Mouse (Mus musculus): ENCODE measurements around the gene Agtpbp1. TPM values are rescaled to one million over a fixed set of nuclear protein-coding genes. Genes with fewer than 3 reads are reported as not detected.

The Agtpbp1 gene
- total RNA-seq, 2 experiments from 2014 or later = 353 to 356 TPM

DNA sequence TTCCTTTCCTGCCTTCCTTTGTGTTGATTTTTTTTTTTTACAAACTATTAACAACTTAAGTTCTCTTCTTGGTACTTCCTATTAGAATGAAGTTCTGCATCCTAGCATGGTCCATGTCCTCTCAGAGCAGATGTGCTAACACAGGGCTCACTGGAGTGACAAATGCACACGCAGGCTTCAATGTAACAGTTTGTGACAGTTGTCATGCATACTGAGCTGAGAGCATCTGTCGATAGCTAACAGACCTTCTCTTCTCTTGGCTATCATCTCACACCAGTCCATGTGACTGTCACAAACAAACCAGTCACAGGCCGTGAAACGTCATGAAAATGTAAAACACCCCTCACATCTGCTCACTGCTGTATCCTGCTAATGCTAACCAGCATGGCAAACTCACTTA lies 50.7 kb downstream of the Agtpbp1 start:
- DNase-seq (ENCODE audit: low spot score in 2 of 2) = no peak

DNA sequence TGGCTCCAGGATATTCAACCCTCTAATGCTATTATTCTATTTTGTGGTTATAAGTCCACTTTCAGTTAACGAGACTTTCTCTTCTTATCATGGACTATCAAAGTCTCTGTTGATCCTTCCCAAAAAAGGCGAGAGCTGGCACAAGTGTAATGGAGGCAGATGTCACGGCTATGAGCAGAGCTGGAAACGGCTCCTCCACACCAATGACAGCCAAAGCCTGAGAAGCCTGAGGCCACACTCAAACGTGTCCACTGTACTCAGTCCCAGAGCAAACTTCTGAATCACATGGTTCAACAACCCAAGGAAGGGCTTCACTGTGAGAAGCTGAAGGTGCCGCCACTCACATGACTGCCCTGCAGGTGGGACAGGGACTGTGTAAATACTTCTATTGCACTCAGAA lies 51.7 kb downstream of the Agtpbp1 start:
- no peak for DNase-seq (ENCODE audit: low spot score in 2 of 2)

DNA sequence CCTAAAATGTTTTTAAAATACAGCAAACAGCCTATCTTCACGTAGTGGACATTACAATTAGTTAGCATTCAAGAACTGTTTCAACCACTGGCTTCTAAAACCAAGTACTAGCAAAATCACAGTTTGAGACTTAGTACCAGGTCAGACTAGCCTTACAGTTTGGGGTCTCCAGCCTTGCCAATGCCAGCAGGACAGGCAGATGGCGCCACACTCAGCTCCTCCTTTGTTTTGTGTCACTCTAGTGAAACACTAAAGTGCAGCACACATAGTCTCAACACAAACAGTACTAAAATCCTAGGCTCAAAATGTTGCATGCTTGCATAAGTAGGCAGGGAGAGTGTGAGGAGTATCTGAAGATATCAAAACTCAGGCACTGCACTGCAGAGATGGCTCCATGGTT lies 53.8 kb downstream of the Agtpbp1 start:
- no peak for DNase-seq (ENCODE audit: low spot score in 2 of 2)

DNA sequence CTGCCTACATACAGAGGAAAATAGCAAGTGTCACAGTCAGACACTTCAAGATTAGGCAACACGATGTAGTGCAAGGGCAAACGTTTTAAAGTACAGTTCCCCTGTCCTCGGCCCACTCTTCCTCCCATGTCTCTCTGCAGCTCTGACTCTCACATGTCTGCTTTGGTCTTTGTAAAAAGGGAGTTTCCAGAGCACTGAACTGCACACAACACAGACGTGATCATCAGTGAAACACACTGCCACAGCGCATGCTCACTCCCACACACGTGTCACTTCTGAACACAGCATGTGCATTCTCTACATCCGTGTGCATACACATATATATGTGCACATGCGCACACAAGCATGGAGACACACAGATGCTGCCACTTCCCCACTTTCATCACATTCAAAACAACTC lies 54.5 kb downstream of the Agtpbp1 start:
- DNase-seq (ENCODE audit: low spot score in 2 of 2) = no peak

DNA sequence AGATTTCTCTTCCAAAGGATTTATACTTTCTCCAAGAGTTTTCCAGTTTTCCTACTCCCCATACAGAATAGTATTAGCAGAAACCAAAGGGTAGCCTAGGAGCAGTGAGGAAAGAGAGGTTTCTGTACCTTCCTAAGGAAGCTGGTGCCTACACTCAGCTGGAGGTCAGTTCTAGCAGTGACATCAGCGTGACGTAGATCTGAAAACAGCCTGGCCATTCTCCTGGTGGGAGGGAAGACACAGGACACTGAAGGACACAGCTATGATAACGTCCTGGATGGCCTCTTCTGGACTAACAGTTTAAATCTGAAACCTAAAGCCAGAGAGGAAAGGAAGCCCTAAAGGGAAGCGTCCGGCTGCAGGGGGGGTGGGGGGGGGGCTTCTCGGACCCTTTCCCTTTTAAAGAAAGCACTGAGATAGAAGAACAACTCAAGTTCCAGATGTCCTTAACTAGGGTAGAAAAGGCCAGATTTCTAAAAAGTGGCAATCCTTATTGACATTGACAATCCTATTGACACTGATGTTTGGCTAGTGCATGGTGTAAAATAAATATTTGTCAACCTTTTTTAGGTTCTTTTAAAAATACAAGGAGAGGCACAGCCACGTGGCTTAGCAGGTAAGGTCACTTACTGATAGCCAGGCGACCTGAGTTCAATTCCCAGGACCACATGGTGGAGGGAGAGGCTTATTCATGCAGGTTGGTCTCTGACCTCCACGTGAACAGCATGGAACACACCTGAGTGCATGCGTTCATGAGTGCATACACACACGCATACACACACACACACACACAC lies 63.6 kb downstream of the Agtpbp1 start:
- no peak for DNase-seq (ENCODE audit: low spot score in 2 of 2)

DNA sequence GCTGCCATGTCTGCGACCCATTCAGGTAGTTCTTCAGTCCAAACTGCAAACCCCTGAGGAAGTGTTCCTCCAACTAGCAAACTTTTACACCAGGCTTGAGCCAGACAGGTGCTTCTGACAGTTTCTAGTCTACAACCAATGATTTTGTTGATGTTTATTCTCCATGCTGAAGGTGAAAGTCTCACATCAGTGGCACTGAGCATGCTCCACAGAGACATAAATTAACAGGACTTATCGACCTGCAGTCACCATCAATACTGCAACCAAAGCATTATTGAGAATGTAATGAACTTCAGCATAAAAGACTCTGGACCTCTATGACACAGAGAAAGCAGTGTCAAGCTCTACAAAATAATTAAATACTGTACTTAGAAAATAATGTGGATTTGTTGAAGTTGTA lies 64.2 kb downstream of the Agtpbp1 start:
- no peak for DNase-seq (ENCODE audit: low spot score in 2 of 2)

DNA sequence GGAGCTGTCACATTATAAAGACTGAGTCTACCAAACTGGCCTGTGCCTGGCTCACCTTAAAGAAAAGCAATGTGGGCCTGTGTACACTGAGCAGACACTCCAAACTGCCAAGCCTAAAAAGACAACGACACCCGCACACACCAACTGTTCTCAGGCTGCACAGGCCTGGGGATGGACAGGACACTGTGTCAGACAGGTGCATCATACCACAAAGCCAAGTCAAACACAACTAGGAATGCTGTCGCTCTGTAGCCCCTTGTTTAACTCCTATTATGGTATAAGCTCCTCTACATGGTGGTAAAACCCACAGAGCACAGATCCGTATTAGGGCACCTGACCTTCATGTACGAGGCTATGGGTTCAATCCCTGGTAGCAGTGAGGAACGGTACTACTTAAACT lies 65.5 kb downstream of the Agtpbp1 start:
- DNase-seq (ENCODE audit: low spot score in 2 of 2) = no peak

DNA sequence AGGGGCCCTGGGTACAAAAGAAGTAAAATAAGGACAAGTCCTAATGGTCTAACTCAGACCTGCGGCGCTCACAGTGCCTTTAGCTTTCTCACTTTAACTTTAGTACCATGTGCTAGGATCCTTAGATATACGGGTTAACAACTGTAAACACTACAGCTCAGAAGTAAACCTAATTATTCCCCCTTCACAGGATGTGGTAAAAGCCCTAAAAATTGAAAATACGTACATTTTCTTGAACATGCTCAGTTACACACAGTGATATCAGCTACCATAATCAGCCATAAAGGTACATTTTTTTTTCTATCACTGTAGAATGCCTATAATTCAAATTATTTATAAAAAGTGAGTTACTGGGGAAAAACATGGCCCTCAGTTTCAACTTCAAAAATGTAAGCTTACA lies 67.0 kb downstream of the Agtpbp1 start:
- DNase-seq (ENCODE audit: low spot score in 2 of 2) = no peak

DNA sequence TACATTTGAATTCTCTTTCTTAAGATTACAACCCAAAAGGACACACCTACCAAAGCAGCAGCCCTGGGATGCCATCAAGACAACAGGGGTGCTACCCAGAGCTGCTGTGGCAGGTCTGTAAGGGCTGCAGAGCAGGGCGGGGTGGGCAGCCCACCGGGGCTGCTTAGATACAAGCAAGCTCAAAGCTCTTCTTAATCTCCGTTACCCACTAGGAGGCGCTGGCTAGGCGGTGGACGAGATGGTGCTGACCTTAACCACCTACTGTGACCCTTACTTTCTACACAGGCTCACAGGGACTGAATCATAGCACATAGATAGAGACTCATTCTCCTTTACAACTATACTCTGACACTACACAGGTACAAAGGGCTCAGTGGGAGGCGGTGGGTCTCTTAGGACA lies 70.0 kb downstream of the Agtpbp1 start:
- DNase-seq (ENCODE audit: low spot score in 2 of 2) = no peak

DNA sequence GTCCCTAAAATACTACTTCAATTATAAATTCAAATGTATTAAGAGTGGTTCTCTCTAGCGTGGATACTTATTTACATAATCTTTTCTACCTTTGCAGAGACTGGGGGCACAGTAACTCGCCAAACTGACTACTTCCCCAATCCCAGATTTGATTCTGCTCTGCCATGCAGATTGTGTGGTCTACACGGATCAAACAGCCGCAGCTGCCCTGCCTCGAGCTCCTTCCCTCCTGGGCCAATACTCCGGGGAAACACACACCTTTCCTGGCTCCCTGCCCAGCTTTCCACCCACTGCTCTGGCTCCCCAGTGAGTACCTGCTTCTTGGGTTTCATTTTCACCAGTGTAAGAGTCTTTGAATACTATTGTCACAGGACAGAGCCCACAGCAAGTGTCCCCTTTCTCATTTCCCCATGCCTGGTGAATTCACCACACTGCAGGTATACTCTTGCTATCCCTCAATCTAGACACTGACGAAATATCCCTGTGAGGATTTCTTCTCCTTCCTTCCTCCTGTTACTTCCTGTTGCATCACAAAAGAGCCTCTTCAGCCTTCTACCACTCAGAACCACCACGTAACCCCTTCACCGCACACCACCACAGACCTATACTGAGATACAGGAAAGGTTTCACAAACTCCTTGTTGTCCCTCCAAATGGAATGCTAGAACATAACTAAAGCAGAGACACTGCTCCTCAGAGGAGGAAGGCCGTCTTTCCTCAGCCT lies 75.2 kb downstream of the Agtpbp1 start:
- no peak for DNase-seq (ENCODE audit: low spot score in 2 of 2)

DNA sequence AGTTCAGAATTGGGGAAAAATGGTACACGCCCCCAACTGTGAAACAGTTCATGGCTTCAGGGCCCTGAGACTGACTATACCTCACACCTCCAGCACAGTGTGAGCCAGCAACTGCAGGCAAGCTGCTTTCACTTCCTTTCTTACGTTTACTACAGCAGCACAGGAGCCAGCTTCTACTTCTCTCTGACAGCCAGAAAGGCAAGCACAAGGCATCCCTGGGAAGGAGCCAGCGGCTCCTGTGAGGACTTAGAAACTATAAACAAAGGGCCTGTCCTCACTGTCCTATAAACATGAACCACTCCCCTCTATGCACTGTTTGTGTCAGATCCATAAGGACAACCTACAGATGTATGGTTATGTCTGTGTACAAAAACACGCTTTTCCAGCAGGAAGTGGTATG lies 76.4 kb downstream of the Agtpbp1 start:
- no peak for DNase-seq (ENCODE audit: low spot score in 2 of 2)

DNA sequence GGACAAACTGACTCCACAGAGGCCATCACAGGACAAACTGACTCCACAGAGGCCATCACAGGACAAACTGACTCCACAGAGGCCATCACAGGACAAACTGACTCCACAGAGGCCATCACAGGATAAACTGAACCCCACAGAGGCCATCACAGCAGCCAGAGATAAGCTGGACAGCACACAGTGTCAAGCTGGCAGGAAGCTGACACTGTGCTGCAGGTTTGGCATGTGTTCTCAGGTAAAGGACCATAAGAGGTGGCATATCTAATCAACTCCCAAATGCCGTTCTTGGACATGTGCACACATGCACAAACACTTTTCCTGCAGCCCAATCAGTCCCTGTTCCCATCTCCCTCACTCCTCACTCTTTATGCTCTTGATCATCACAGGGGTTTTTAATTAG lies 78.6 kb downstream of the Agtpbp1 start:
- DNase-seq (ENCODE audit: low spot score in 2 of 2) = no peak

DNA sequence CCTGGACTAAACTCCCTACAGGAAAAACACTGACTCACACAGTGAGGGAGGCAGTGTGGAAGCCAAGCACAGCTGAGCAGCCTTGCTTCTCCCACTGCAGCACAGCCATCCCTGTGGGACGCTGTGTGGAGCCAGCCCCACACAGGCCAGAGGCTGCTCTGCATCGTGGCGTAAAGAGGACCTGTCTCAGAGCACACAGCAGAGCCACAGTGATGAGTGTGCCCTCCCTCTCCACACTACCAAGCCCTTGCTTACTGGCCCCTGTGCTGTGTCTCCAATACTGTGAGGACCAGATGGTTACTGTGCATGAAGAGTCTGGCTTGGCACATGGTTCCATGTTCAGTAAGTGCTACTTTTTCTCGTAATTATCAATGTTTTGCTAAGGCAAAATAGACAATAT lies 79.2 kb downstream of the Agtpbp1 start:
- DNase-seq (ENCODE audit: low spot score in 2 of 2) = peak; percentile 50 to 78

DNA sequence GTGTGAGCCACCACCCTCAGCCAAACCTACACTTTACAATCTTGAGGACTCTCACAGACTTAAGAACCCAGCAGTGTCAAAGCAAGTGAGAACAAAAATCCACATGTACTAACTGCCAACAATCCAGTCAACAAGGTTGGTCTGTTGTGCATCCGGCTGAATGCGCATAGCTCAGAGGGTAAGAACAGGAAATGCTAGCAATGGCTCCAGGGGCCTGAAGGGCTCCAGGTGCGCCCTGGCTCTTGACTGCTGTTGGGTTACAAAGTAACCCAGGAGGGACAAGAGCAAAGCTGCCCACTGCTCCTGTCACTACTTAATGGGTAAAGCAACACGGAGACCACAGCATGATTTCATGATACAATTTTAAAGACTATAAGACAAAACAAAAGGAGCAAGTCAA lies 81.4 kb downstream of the Agtpbp1 start:
- no peak for DNase-seq (ENCODE audit: low spot score in 2 of 2)

DNA sequence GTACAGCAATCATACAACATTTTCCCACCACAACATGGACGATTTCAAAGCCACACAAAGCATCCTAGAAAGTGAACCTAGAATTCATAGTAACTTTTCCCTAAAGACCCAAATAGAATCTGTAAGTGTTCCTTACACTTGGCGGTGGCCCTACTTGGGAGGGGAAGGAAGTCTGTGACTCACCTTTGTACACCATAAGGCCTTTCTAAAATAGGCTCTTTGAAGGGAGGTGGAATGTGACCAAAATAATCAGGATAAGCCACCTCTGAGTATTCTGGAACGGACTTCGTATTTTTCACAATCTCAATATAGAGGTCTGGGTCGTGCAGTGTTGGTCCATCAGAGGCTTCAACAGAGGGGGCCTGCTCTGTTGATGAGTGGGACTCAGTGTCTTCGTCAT lies 85.2 kb downstream of the Agtpbp1 start:
- DNase-seq (ENCODE audit: low spot score in 2 of 2) = no peak

DNA sequence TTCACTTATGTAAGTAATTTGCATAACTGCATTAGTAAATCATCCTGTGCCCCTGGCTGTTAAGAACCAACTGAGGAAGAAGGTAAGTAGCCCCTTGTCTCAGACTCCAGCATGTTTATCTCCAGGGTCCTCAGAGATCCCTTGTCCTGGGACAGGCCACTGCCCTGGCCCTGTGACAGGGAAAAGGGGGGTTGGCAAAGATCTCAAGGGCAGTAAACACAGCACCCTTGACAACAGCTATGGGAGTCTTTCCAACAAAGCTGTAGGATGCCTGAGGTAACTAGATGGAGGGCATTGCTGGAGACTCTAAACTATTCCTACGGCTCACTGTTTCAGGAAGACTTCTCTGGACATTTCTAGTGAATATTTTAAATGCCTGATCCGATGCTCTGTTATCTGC lies 85.7 kb downstream of the Agtpbp1 start:
- no peak for DNase-seq (ENCODE audit: low spot score in 2 of 2)

DNA sequence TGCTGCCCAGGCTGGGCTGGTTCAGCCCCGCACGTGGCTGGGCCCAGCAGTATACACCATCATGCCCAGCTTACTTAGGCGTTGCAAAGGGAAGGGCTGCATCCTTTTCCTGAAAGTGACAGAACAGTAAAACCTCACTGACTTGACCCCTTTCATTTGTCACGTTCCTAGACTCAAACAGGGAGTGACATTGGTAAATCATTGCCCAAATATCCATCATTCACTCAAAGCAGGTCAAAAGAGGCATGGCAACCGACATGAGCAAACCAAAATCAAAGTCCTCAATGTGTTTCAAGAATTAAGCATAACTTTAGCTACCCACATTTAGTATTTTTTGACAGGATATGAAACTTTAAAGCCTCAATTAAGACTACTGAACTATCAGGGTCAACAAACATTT lies 86.8 kb downstream of the Agtpbp1 start:
- DNase-seq (ENCODE audit: low spot score in 2 of 2) = no peak

DNA sequence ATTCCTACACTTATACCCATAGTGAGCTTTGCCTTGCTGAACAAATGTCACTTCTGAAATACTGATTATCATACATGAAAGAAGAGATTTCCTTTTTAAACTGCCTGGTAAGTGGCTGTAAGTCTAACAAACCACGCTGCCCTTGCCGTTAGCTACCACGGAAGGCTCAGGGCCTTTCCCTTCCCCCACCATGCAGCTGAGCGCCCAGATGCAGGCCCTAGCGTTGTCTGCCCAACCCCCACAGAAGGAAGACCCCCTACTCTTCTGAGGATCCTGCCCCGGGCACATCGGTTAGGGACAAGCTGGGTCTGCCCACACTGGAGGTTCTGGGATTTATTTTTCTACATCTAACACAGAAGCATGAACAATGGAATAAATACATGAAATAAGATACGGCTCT lies 89.2 kb downstream of the Agtpbp1 start:
- no peak for DNase-seq (ENCODE audit: low spot score in 2 of 2)

DNA sequence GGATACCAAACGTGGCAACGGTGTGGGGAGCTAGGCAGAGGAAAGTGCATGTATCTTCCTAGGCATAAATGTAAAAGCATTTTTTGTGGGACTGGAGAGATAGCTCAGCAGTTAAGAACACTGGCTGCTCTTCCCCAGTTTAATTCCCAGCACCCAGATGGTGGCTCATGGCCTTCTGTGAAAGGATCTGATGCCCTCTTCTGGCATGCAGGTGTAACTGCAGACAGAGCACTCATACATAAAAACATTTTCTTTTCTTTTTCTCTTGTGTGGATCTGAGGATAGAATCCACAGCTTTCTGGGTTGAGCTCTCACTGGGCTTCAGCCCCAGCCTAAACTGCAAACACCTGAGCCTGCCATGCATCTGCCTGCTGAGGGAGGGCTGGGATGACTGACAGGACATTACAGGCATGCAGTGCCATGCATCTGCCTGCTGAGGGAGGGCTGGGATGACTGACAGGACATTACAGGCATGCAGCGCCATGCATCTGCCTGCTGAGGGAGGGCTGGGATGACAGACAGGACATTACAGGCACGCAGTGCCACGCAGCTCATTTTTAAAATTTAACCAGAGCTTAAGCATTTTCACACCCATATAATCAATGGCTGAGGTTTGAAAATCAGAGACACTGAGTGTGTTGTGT lies 90.3 kb downstream of the Agtpbp1 start:
- DNase-seq (ENCODE audit: low spot score in 2 of 2) = no peak

DNA sequence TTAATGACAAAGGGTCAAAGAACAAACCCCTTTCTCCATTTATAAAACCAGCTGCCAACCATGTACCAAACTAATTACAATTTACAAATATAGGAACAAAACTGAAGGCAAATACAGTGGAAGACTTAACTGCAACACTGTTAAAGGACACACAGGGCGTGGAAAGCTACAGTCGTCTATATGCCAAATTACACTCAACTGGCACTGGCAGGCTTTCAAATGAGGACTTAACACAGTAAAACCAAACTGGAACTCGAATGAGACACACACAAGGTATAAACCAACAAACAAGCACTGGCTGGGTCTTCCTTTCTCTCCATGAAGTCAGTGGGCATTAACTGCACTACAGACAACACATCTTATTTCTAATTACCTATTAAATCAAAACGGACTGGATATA lies 94.3 kb downstream of the Agtpbp1 start:
- no peak for DNase-seq (ENCODE audit: low spot score in 2 of 2)

DNA sequence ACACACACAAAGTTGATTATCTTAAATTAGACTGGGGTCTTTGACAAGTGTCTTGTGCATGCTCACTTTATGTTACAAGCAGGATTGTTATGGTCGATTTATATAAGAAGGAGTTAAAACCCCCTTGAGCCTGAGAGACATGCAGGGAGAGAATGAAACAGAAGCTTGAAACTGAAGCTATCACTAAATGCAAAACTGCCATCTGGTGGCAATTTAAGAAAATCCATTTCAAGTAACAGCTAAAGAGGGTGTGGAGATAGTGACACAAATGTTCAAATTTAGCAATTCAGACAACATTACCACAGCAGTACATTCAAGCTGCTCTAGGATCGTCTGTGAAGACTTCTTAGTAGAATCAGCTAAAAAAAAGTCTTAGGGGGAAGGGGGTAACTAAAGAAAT lies 95.9 kb downstream of the Agtpbp1 start:
- DNase-seq (ENCODE audit: low spot score in 2 of 2) = peak in 1 of 2 experiments; percentile 62

DNA sequence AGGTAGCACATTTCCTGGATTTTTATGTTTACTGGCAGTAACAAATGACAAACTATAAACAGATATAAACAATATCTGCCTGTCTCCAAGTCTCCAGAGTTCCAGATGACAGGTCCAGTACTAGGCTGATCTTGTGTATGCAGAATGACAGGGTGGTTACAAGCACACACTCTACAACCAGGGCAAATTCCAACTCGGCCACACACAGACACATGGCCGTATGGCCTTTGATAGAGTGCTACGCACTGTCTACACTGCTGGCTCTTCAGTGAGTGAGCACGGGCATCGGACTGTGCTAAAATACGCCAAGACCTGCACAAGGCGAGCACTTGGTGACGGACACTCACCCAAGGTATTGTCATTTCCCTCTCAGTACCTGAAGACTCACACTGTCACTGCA lies 97.7 kb downstream of the Agtpbp1 start:
- no peak for DNase-seq (ENCODE audit: low spot score in 2 of 2)
